Mouse (Mus musculus) G1E (cell line): ENCODE data around the gene Tnks1bp1.

Experiments
- CTCF ChIP-seq: IDR thresholded peaks from 2 replicates; pipeline ENCODE4 v1.5.1; 2012; ENCODE audit warnings: low read depth, low read length, inconsistent platforms, mixed read lengths
- POLR2AphosphoS5 ChIP-seq: IDR thresholded peaks from 2 replicates; pipeline ENCODE4 v1.6.1; 2012; ENCODE audit warnings: low read depth, low read length, inconsistent platforms; ENCODE audit not compliant: insufficient replicate concordance
- TAL1 ChIP-seq: conservative IDR thresholded peaks from 2 replicates; pipeline ENCODE4 v1.6.1; 2012; ENCODE audit warnings: low read depth, low read length, inconsistent platforms, mixed read lengths

DNA sequence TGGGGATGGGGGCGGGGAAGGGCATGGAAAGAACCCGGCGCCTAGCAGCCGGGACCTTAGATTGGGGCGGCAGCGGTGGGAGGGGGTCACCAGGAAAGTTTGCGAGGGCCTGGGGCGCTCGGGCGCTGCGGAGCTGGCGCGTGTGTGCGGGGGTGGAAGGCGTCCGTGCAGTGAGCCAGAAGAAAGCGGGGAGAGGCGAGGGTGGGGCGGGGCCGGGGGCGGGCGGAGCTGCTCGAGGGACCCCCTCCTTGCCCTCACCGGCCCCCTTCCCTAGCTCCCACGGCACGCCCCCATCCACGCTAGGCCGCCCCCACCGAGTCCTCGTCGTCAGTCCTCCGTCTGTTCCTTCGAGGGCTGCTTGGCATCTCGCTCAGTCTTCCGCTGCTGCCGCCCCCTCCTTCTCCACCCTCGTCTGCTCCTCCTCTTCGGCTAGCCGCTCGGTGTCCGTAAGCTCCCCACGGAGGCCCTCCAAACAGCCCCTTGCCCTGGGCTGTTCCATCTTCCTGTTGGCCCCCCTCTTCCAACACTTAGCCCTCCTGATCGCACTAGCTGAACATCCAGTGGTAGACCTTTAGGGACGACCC, 438 bp downstream of the Tnks1bp1 start:
- TF ChIP-seq CTCF (no peak), POLR2AphosphoS5 (no peak), TAL1 (no peak)
